Mouse (Mus musculus) CH12.LX (cell line): Measurements from ENCODE around the gene Tac2. TPM values are rescaled to one million over a fixed set of nuclear protein-coding genes. Genes with fewer than 3 reads are reported as not detected.

Experiments used
- DNase-seq: peaks from one replicate; pipeline ENCODE4 v3.0.0-alpha.2; 2013; ENCODE audit errors: extremely low read depth
- H3K27ac ChIP-seq: 2 replicates; pipeline ENCODE4 v1.5.1; 2012; ENCODE audit warnings: low read depth, mild to moderate bottlenecking, control low read depth, moderate library complexity; ENCODE audit not compliant: insufficient read depth
- H3K27me3 ChIP-seq: replicated peaks from 2 replicates; pipeline ENCODE3; 2012; ENCODE audit warnings: inconsistent platforms
- H3K36me3 ChIP-seq, 2 experiments: replicated peaks in 1 of 2; 2 replicates each; pipeline versions ENCODE3 to v1.6.1; 2012; ENCODE audit warnings: inconsistent platforms in 1 of 2, low read length in 1 of 2, mild to moderate bottlenecking in 1 of 2, mixed read lengths in 1 of 2, moderate library complexity in 1 of 2; ENCODE audit not compliant: control insufficient read depth in 1 of 2, insufficient read depth in 1 of 2
- H3K4me1 ChIP-seq, 2 experiments: 2 replicates each; pipeline ENCODE4 v1.6.1; 2012; ENCODE audit warnings: inconsistent platforms in 1 of 2, moderate library complexity in 1 of 2; ENCODE audit not compliant: insufficient read depth in 2 of 2, control insufficient read depth in 1 of 2
- H3K4me2 ChIP-seq: 2 replicates; pipeline ENCODE4 v1.6.1; 2012; ENCODE audit warnings: low read depth, mild to moderate bottlenecking, control low read depth; ENCODE audit not compliant: poor library complexity, insufficient read depth, severe bottlenecking
- H3K4me3 ChIP-seq, 3 experiments: fragments of 150-350 bp in 1 of 3; sonication (generic) in 1 of 3; replicated peaks in 1 of 3; 2 replicates each; pipeline versions ENCODE3 to v1.5.1; 2011 to 2012; ENCODE audit warnings: low read depth in 2 of 3, low read length in 2 of 3, mild to moderate bottlenecking in 2 of 3, moderate library complexity in 2 of 3, control low read depth in 1 of 3, improper control_type of control experiment in 1 of 3, inconsistent platforms in 1 of 3, mixed read lengths in 1 of 3; ENCODE audit not compliant: poor library complexity in 1 of 3
- H3K79me2 ChIP-seq: replicated peaks from 2 replicates; pipeline ENCODE4 v1.6.1; 2012; ENCODE audit warnings: mild to moderate bottlenecking, moderate library complexity; ENCODE audit not compliant: control insufficient read depth, poor library complexity, insufficient read depth, severe bottlenecking; ENCODE audit errors: extremely low read depth
- H3K9ac ChIP-seq: 2 replicates; pipeline ENCODE4 v1.6.1; 2012; ENCODE audit warnings: low read depth, mild to moderate bottlenecking, control low read depth, moderate library complexity; ENCODE audit not compliant: insufficient read depth
- H3K9me3 ChIP-seq: replicated peaks from 2 replicates; pipeline ENCODE3; 2012; ENCODE audit warnings: low read length, inconsistent platforms, mixed read lengths
- CHD1 ChIP-seq: IDR thresholded peaks from 2 replicates; pipeline ENCODE4 v1.6.1; 2012; ENCODE audit warnings: low read depth, low read length, improper control_type of control experiment, inconsistent platforms
- CHD2 ChIP-seq: IDR thresholded peaks from 2 replicates; pipeline ENCODE4 v1.6.1; 2011; ENCODE audit warnings: low read length, improper control_type of control experiment
- ELF1 ChIP-seq: IDR thresholded peaks from 2 replicates; pipeline ENCODE4 v1.6.1; 2014; ENCODE audit warnings: low read depth, mild to moderate bottlenecking, inconsistent platforms, low read length, improper control_type of control experiment
- EP300 ChIP-seq: IDR thresholded peaks from 2 replicates; pipeline ENCODE4 v1.6.1; 2011; ENCODE audit warnings: low read length, improper control_type of control experiment
- ETS1 ChIP-seq: conservative IDR thresholded peaks from 2 replicates; pipeline ENCODE4 v1.6.1; 2012; ENCODE audit warnings: low read depth, mild to moderate bottlenecking, inconsistent platforms, low read length, improper control_type of control experiment, moderate library complexity
- HCFC1 ChIP-seq: IDR thresholded peaks from 2 replicates; pipeline ENCODE4 v1.6.1; 2012; ENCODE audit warnings: low read depth, mild to moderate bottlenecking, inconsistent platforms, low read length, improper control_type of control experiment
- IRF4 ChIP-seq: IDR thresholded peaks from 2 replicates; pipeline ENCODE4 v1.6.1; 2014; ENCODE audit warnings: low read depth, mild to moderate bottlenecking, inconsistent platforms, low read length, improper control_type of control experiment
- JUN ChIP-seq: IDR thresholded peaks from 2 replicates; pipeline ENCODE4 v1.6.1; 2011; ENCODE audit warnings: low read depth, mild to moderate bottlenecking, low read length, improper control_type of control experiment, moderate library complexity; ENCODE audit not compliant: insufficient read depth
- MAZ ChIP-seq: IDR thresholded peaks from 2 replicates; pipeline ENCODE4 v1.6.1; 2012; ENCODE audit warnings: low read depth, mild to moderate bottlenecking, inconsistent platforms, low read length, improper control_type of control experiment, moderate library complexity
- MEF2A ChIP-seq: IDR thresholded peaks from 2 replicates; pipeline ENCODE4 v1.6.1; 2014; ENCODE audit warnings: low read depth, mild to moderate bottlenecking, inconsistent platforms, low read length, improper control_type of control experiment, borderline replicate concordance
- MXI1 ChIP-seq: IDR thresholded peaks from 2 replicates; pipeline ENCODE4 v1.6.1; 2011; ENCODE audit warnings: mild to moderate bottlenecking, low read depth, low read length, improper control_type of control experiment
- NELFE ChIP-seq: IDR thresholded peaks from 2 replicates; pipeline ENCODE4 v1.6.1; 2011; ENCODE audit warnings: low read depth, low read length, improper control_type of control experiment
- PAX5 ChIP-seq: IDR thresholded peaks from 2 replicates; pipeline ENCODE4 v1.6.1; 2012; ENCODE audit warnings: low read length, inconsistent platforms, mixed read lengths
- POLR2A ChIP-seq: IDR thresholded peaks from 2 replicates; pipeline ENCODE4 v1.6.1; 2011; ENCODE audit warnings: low read depth, mild to moderate bottlenecking, improper control_type of control experiment, low read length
- POLR2AphosphoS2 ChIP-seq: IDR thresholded peaks from 2 replicates; pipeline ENCODE4 v1.6.1; 2011; ENCODE audit warnings: low read depth, low read length, improper control_type of control experiment
- TBP ChIP-seq: conservative IDR thresholded peaks from 2 replicates; pipeline ENCODE4 v1.6.1; 2011; ENCODE audit warnings: low read depth, low read length, improper control_type of control experiment
- UBTF ChIP-seq: IDR thresholded peaks from 2 replicates; pipeline ENCODE4 v1.6.1; 2012; ENCODE audit warnings: low read depth, mild to moderate bottlenecking, inconsistent platforms, low read length, improper control_type of control experiment, moderate library complexity
- USF1 ChIP-seq: IDR thresholded peaks from 2 replicates; pipeline ENCODE4 v1.6.1; 2014; ENCODE audit warnings: low read depth, mild to moderate bottlenecking, inconsistent platforms, low read length, improper control_type of control experiment
- USF2 ChIP-seq: conservative IDR thresholded peaks from 2 replicates; pipeline ENCODE4 v1.6.1; 2011; ENCODE audit warnings: low read depth, low read length, improper control_type of control experiment
- ZC3H11A ChIP-seq: IDR thresholded peaks from 2 replicates; pipeline ENCODE4 v1.6.1; 2012; ENCODE audit warnings: low read depth, mild to moderate bottlenecking, inconsistent platforms, low read length, improper control_type of control experiment
- ZKSCAN1 ChIP-seq: IDR thresholded peaks from 2 replicates; pipeline ENCODE4 v1.6.1; 2012; ENCODE audit warnings: low read depth, inconsistent platforms, low read length, improper control_type of control experiment, borderline replicate concordance
- ZMIZ1 ChIP-seq: IDR thresholded peaks from 2 replicates; pipeline ENCODE4 v1.6.1; 2012; ENCODE audit warnings: low read depth, mild to moderate bottlenecking, inconsistent platforms, low read length, improper control_type of control experiment
- ZNF384 ChIP-seq: IDR thresholded peaks from 2 replicates; pipeline ENCODE4 v1.6.1; 2012; ENCODE audit warnings: low read depth, low read length, improper control_type of control experiment, inconsistent platforms
- dilution Hi-C: fragments of 300-500 bp; cut with MboI; formaldehyde crosslinking; loops from 2 replicates; pipeline ENCODE4 v1.14.3; 2020; ENCODE audit warnings: low sequenced_read_pairs; ENCODE audit not compliant: extremely low pct_unique_long_range_greater_than_20kb, extremely low pct_ligation_motif_present
- in situ Hi-C: fragments of 300-500 bp; cut with MboI; formaldehyde crosslinking; loops from 3 replicates; pipeline ENCODE4 v1.14.3; 2019; ENCODE audit warnings: low sequenced_read_pairs, low pct_ligation_motif_present, low pct_unique_long_range_greater_than_20kb, mixed read lengths
- polyA plus RNA-seq: library from polyadenylated mRNA; unstranded; fragments of >175 nt; gene quantifications from 2 replicates; pipeline ENCODE4 v1.2.1, GENCODE M21; 2012; ENCODE audit warnings: low read depth; ENCODE audit not compliant: insufficient read length
- total RNA-seq, 2 experiments: library from RNA; depleted of rRNA; stranded (reverse); fragments of 300-350 nt in 1 of 2; fragments of >200 nt in 1 of 2; gene quantifications; 2 replicates each; pipeline ENCODE4 v1.2.3; 2012 to 2014

Tac2 gene
- total and polyA plus RNA-seq, 3 experiments: not detected

- Histone ChIP-seq H3K4me1 (peaks cover 0 to 5% of the 10 kb centered on the region in 2 experiments; a peak in 1 of 4 replicates), H3K9ac (no peak overlapping the region), H3K4me3 (no peak overlapping the region), H3K79me2 (no peaks in the 10 kb centered on the region), H3K27ac (no peak overlapping the region), H3K9me3 (no peaks in the 10 kb centered on the region), H3K27me3 (peaks cover 76% of the 10 kb centered on the region), H3K4me2 (no peak overlapping the region), H3K36me3 (no peaks in the 10 kb centered on the region)
- in situ Hi-C loops: loop anchor here (25.0 kb wide), 1 partner anchor 212 kb away; no protein-coding TSS in a partner anchor
- dilution Hi-C loops: no loop called here
- DNase-seq: no peak
- TF ChIP-seq MAZ (no peak), CHD2 (no peak), UBTF (no peak), EP300 (no peak), ZC3H11A (no peak), MXI1 (no peak), IRF4 (no peak), ELF1 (no peak), POLR2A (no peak)
Measured at GRCm38 (mm10) chr10:127725136-127725535, 858 bp downstream of the Tac2 start.

- H3K4me2 ChIP-seq: no peak overlapping the region
- no peak overlapping the region for H3K4me3 ChIP-seq
- no peak overlapping the region for H3K9ac ChIP-seq
- no peaks in the 10 kb centered on the region for H3K79me2 ChIP-seq
- TF ChIP-seq JUN (no peak), PAX5 (no peak), ZKSCAN1 (no peak), CHD2 (no peak), ZC3H11A (no peak), MXI1 (no peak), UBTF (no peak), ETS1 (no peak)
- TF ChIP-seq, all 38 proteins: peak for 0
- peaks cover 10 to 14% of the 10 kb centered on the region in 2 experiments for H3K4me1 ChIP-seq
- no peaks in the 10 kb centered on the region for H3K9me3 ChIP-seq
- no peak for DNase-seq
- H3K36me3 ChIP-seq: no peaks in the 10 kb centered on the region
- in situ Hi-C loops: loop anchor here (25.0 kb wide), 1 partner anchor 209 kb away; no protein-coding TSS in a partner anchor
- H3K27me3 ChIP-seq: peaks cover 51% of the 10 kb centered on the region
- dilution Hi-C loops: no loop called here
- no peak overlapping the region for H3K27ac ChIP-seq
Measured at GRCm38 (mm10) chr10:127728437-127728836, 4.2 kb downstream of the Tac2 start.

GRCm38 (mm10) chr10:127730285-127730932 lies 6.1 kb downstream of the Tac2 start:
- H3K9me3 ChIP-seq: no peaks in the 10 kb centered on the region
- H3K4me1 ChIP-seq: peaks cover 10 to 14% of the 10 kb centered on the region in 2 experiments
- in situ Hi-C loops (loop anchor here (5.0 to 25.0 kb wide), 4 partner anchors 33 to 207 kb away; no protein-coding TSS in a partner anchor), dilution Hi-C loops (no loop called here)
- no peaks in the 10 kb centered on the region for H3K36me3 ChIP-seq
- no peak overlapping the region for H3K9ac ChIP-seq
- TF ChIP-seq EP300 (no peak), ZNF384 (no peak), ZMIZ1 (no peak), ELF1 (no peak), CHD1 (no peak), HCFC1 (no peak), MAZ (no peak), TBP (no peak), POLR2AphosphoS2 (no peak), NELFE (no peak), USF1 (no peak), PAX5 (no peak), MEF2A (no peak), ZC3H11A (no peak), USF2 (no peak), CHD2 (no peak)
- no peak overlapping the region for H3K4me3 ChIP-seq
- no peaks in the 10 kb centered on the region for H3K79me2 ChIP-seq
- H3K27me3 ChIP-seq: peaks cover 42% of the 10 kb centered on the region
- no peak overlapping the region for H3K27ac ChIP-seq
- DNase-seq: no peak
- H3K4me2 ChIP-seq: no peak overlapping the region
